Mouse (Mus musculus): ENCODE measurements around the gene Lrp1. TPM values are rescaled to one million over a fixed set of nuclear protein-coding genes. Genes with fewer than 3 reads are reported as not detected.

Lrp1 gene
- total and polyA plus RNA-seq, 3 experiments: 0.39 to 0.42 TPM; not detected in 1

- Histone ChIP-seq H3K27me3 (ENCODE audit: control insufficient read depth in 1 of 2, insufficient read depth in 2 of 2, low read length in 2 of 2) (peaks cover 2 to 3% of the 10 kb centered on the region in 2 experiments; a peak in 3 of 4 replicates), H3K79me2 (ENCODE audit: control insufficient read depth, insufficient read depth, low read length, poor library complexity) (no peaks in the 10 kb centered on the region), H3K4me3 (ENCODE audit: control insufficient read depth in 1 of 2, insufficient read depth in 1 of 2, low read depth in 2 of 2, low read length in 2 of 2) (no peak overlapping the region), H3K36me3 (ENCODE audit: control insufficient read depth in 1 of 2, insufficient read depth in 2 of 2, low read length in 2 of 2) (peaks cover 0 to 6% of the 10 kb centered on the region in 2 experiments; a peak in 1 of 4 replicates), H3K27ac (ENCODE audit: control insufficient read depth, low read depth, low read length) (no peak overlapping the region), H3K9ac (ENCODE audit: control insufficient read depth, low read depth, low read length, poor library complexity, severe bottlenecking) (no peak overlapping the region), H3K9me3 (replicated peaks; ENCODE audit: insufficient read depth, low read length) (no peaks in the 10 kb centered on the region), H3K4me1 (ENCODE audit: control insufficient read depth in 1 of 2, insufficient read depth in 2 of 2, low read length in 2 of 2) (peaks cover 0 to 12% of the 10 kb centered on the region in 2 experiments; a peak in 3 of 4 replicates)
- no peak for DNase-seq (ENCODE audit: low read depth, low spot score)
- TF ChIP-seq UBTF (IDR thresholded peaks at IDR 0.05; ENCODE audit: borderline replicate concordance, insufficient read depth, low read depth, low read length) (no peak), ZNF384 (IDR thresholded peaks at IDR 0.05; ENCODE audit: low read depth, low read length) (no peak), GATA1 (IDR thresholded peaks at IDR 0.05; ENCODE audit: low read depth, low read length) (no peak), CHD1 (IDR thresholded peaks at IDR 0.05; ENCODE audit: low read depth, low read length) (no peak), MYC (IDR thresholded peaks at IDR 0.05; ENCODE audit: low read depth, low read length) (no peak), MAX (IDR thresholded peaks at IDR 0.05; ENCODE audit: low read length) (no peak), ZMIZ1 (IDR thresholded peaks at IDR 0.05; ENCODE audit: low read depth, low read length) (no peak), ELF1 (IDR thresholded peaks at IDR 0.05; ENCODE audit: low read depth, low read length) (no peak), MAZ (IDR thresholded peaks at IDR 0.05; ENCODE audit: low read depth, low read length) (no peak), ZKSCAN1 (IDR thresholded peaks at IDR 0.05; ENCODE audit: low read depth, low read length) (no peak), POLR2A (IDR thresholded peaks at IDR 0.05; ENCODE audit: control insufficient read depth in 1 of 2, insufficient read depth in 1 of 2, low read depth in 1 of 2, low read length in 2 of 2, poor library complexity in 1 of 2) (no peak), E2F4 (IDR thresholded peaks at IDR 0.05; ENCODE audit: borderline replicate concordance, low read depth, low read length) (no peak), MEF2A (IDR thresholded peaks at IDR 0.05; ENCODE audit: extremely low read depth, insufficient replicate concordance, low read depth, low read length, poor library complexity, severe bottlenecking) (no peak), MXI1 (IDR thresholded peaks at IDR 0.05; ENCODE audit: low read depth, low read length) (no peak), JUND (IDR thresholded peaks at IDR 0.05; ENCODE audit: low read depth, low read length) (no peak), ETS1 (IDR thresholded peaks at IDR 0.05; ENCODE audit: low read depth, low read length) (no peak), ZC3H11A (IDR thresholded peaks at IDR 0.05; ENCODE audit: low read depth, low read length) (no peak), USF2 (IDR thresholded peaks at IDR 0.05; ENCODE audit: borderline replicate concordance in 1 of 2, insufficient read depth in 1 of 2, low read depth in 1 of 2, low read length in 2 of 2) (no peak), MYB (IDR thresholded peaks at IDR 0.05; ENCODE audit: low read depth, low read length) (no peak), NRF1 (IDR thresholded peaks at IDR 0.05; ENCODE audit: insufficient read depth, low read depth, low read length, poor library complexity, severe bottlenecking) (no peak)
These were observed 15.7 kb downstream of the Lrp1 start for GRCm38 (mm10) chr10:127605251-127605547.

Measured in MEL (cell line).